Mouse (Mus musculus) cerebellum, adult (tissue): ENCODE measurements around the gene Rfx2.

Source experiments
- ATAC-seq: cut with Nextera tagmentation; 2 replicates; pipeline ENCODE4 v1.9.2; 2017; ENCODE audit warnings: mild to moderate bottlenecking, moderate library complexity, mixed read lengths; ENCODE audit not compliant: insufficient number of reproducible peaks, low FRiP score, low TSS enrichment

Rfx2 gene

GRCm38 (mm10) chr17:56830411-56831110 is at the start of gene Rfx2:
Gene Rfx2 (minus strand): TSS chr17:56831013.
- ATAC-seq = no peak

- ATAC-seq = no peak
Observed at GRCm38 (mm10) chr17:56877426-56877825, 46.6 kb upstream of the Rfx2 start.

- ATAC-seq = no peak
Observed at GRCm38 (mm10) chr17:56876981-56877380, 46.2 kb upstream of the Rfx2 start.

- no peak for ATAC-seq
Observed at GRCm38 (mm10) chr17:56876465-56876864, 45.7 kb upstream of the Rfx2 start.

GRCm38 (mm10) chr17:56874936-56875651 is 44.3 kb upstream of the Rfx2 start, which contains the start of gene 1700061G19Rik:
Gene 1700061G19Rik (plus strand): TSS chr17:56875477.
- ATAC-seq = no peak

GRCm38 (mm10) chr17:56874237-56874636 is 43.4 kb upstream of the Rfx2 start, which contains the start of gene Acsbg2:
Gene Acsbg2 (minus strand): TSS chr17:56874447.
- ATAC-seq = no peak

- ATAC-seq = no peak
Observed at GRCm38 (mm10) chr17:56872512-56872911, 41.7 kb upstream of the Rfx2 start.

- no peak for ATAC-seq
Observed at GRCm38 (mm10) chr17:56871767-56872166, 41.0 kb upstream of the Rfx2 start.

- no peak for ATAC-seq
Observed at GRCm38 (mm10) chr17:56870287-56870953, 39.6 kb upstream of the Rfx2 start.

GRCm38 (mm10) chr17:56869481-56869977 is 38.7 kb upstream of the Rfx2 start:
- ATAC-seq = no peak

- no peak for ATAC-seq
Observed at GRCm38 (mm10) chr17:56866071-56866470, 35.3 kb upstream of the Rfx2 start.

GRCm38 (mm10) chr17:56861197-56861596 is 30.4 kb upstream of the Rfx2 start:
- no peak for ATAC-seq

GRCm38 (mm10) chr17:56858922-56859321 is 28.1 kb upstream of the Rfx2 start:
- no peak for ATAC-seq

GRCm38 (mm10) chr17:56858216-56858615 is 27.4 kb upstream of the Rfx2 start:
- no peak for ATAC-seq

GRCm38 (mm10) chr17:56855421-56855820 is 24.6 kb upstream of the Rfx2 start:
- ATAC-seq = no peak

GRCm38 (mm10) chr17:56851167-56851566 is 20.4 kb upstream of the Rfx2 start:
- no peak for ATAC-seq

- ATAC-seq = no peak
Observed at GRCm38 (mm10) chr17:56849710-56850109, 18.9 kb upstream of the Rfx2 start.

- no peak for ATAC-seq
Observed at GRCm38 (mm10) chr17:56848785-56849184, 18.0 kb upstream of the Rfx2 start.

- no peak for ATAC-seq
Observed at GRCm38 (mm10) chr17:56843678-56844077, 12.9 kb upstream of the Rfx2 start.

GRCm38 (mm10) chr17:56842173-56842572 is 11.4 kb upstream of the Rfx2 start:
- ATAC-seq = no peak

GRCm38 (mm10) chr17:56840524-56840923 is 9.7 kb upstream of the Rfx2 start:
- ATAC-seq = no peak
